Mouse (Mus musculus): ENCODE measurements around the gene Ndufs2. TPM values are rescaled to one million over a fixed set of nuclear protein-coding genes. Genes with fewer than 3 reads are reported as not detected.

Gene Ndufs2
- polyA plus RNA-seq, 1 experiment from 2014 or later: 210 TPM

- no peak for DNase-seq (ENCODE audit: low spot score)
- Histone ChIP-seq H3K27ac (replicated peaks) (no peak overlapping the region), H3K9ac (ENCODE audit: low read length) (no peak overlapping the region), H3K36me3 (ENCODE audit: control insufficient read depth, insufficient read depth, low read length) (peaks cover 14% of the 10 kb centered on the region), H3K27me3 (ENCODE audit: control insufficient read depth, insufficient read depth, low read length) (no peaks in the 10 kb centered on the region), H3K4me1 (replicated peaks; ENCODE audit: control insufficient read depth, insufficient read depth) (peaks cover 8% of the 10 kb centered on the region; the same call in 1 of the 2 replicates), H3K9me3 (ENCODE audit: control insufficient read depth, low read length) (no peaks in the 10 kb centered on the region), H3K4me3 (ENCODE audit: low read depth, low read length) (no peak overlapping the region), H3K4me2 (replicated peaks; ENCODE audit: low read depth) (no peak overlapping the region)
- ATAC-seq (ENCODE audit: low FRiP score, low TSS enrichment): no peak
- WGBS: 88% methylated on average over 15 of the region's 15 CpGs
- no peak for TF ChIP-seq CTCF (IDR thresholded peaks at IDR 0.05; ENCODE audit: low read depth)
- no peak for TF ChIP-seq EP300 (optimal IDR thresholded peaks at IDR 0.05)
These were observed 33.3 kb upstream of the Ndufs2 start for GRCm38 (mm10) chr1:171284491-171284890.

GRCm38 (mm10) chr1:171283188-171284160, 32.3 kb upstream of the Ndufs2 start:
- Histone ChIP-seq H3K36me3 (ENCODE audit: control insufficient read depth, insufficient read depth, low read length) (peaks cover 7% of the 10 kb centered on the region; the same call in 1 of the 2 replicates), H3K4me3 (ENCODE audit: low read depth, low read length) (no peak overlapping the region)
- 88% methylated on average over 18 of the region's 18 CpGs for WGBS

GRCm38 (mm10) chr1:171282086-171282805, 31.1 kb upstream of the Ndufs2 start:
- no peak for TF ChIP-seq CTCF (IDR thresholded peaks at IDR 0.05; ENCODE audit: low read depth)
- no peak for TF ChIP-seq EP300 (optimal IDR thresholded peaks at IDR 0.05)

More at GRCm38 (mm10) chr1:171283188-171284160, 32.3 kb upstream of the Ndufs2 start:
- no peak for ATAC-seq (ENCODE audit: low FRiP score, low TSS enrichment)
- Histone ChIP-seq H3K9me3 (ENCODE audit: control insufficient read depth, low read length) (no peaks in the 10 kb centered on the region), H3K4me2 (replicated peaks; ENCODE audit: low read depth) (no peak overlapping the region), H3K27me3 (ENCODE audit: control insufficient read depth, insufficient read depth, low read length) (no peaks in the 10 kb centered on the region), H3K27ac (replicated peaks) (no peak overlapping the region), H3K9ac (ENCODE audit: low read length) (no peak overlapping the region), H3K4me1 (replicated peaks; ENCODE audit: control insufficient read depth, insufficient read depth) (peaks cover 8% of the 10 kb centered on the region; the same call in 1 of the 2 replicates)
- TF ChIP-seq CTCF (IDR thresholded peaks at IDR 0.05; ENCODE audit: low read depth) (no peak), EP300 (optimal IDR thresholded peaks at IDR 0.05) (no peak)
- no peak for DNase-seq (ENCODE audit: low spot score)

GRCm38 (mm10) chr1:171281528-171281923, 30.3 kb upstream of the Ndufs2 start:
- no peaks in the 10 kb centered on the region for H3K27me3 ChIP-seq (ENCODE audit: control insufficient read depth, insufficient read depth, low read length)
- peak overlapping the region; percentile 77 for H3K4me2 ChIP-seq (replicated peaks; ENCODE audit: low read depth)
- peak overlapping the region; percentile 93 for H3K27ac ChIP-seq (replicated peaks)
- peaks cover 21% of the 10 kb centered on the region; the same call in 1 of the 2 replicates for H3K36me3 ChIP-seq (ENCODE audit: control insufficient read depth, insufficient read depth, low read length)
- no peaks in the 10 kb centered on the region for H3K9me3 ChIP-seq (ENCODE audit: control insufficient read depth, low read length)
- WGBS: 0% methylated on average over 10 of the region's 10 CpGs
- ATAC-seq (ENCODE audit: low FRiP score, low TSS enrichment): peak; percentile 55
- TF ChIP-seq EP300 (optimal IDR thresholded peaks at IDR 0.05) (no peak), CTCF (IDR thresholded peaks at IDR 0.05; ENCODE audit: low read depth) (peak; percentile 87)
- peak overlapping the region; percentile 72 for H3K9ac ChIP-seq (ENCODE audit: low read length)
- peak overlapping the region; percentile 62 for H3K4me3 ChIP-seq (ENCODE audit: low read depth, low read length)
- DNase-seq (ENCODE audit: low spot score): peak; percentile 81
- peaks cover 2% of the 10 kb centered on the region; the same call in 1 of the 2 replicates for H3K4me1 ChIP-seq (replicated peaks; ENCODE audit: control insufficient read depth, insufficient read depth)

More at GRCm38 (mm10) chr1:171282086-171282805, 31.1 kb upstream of the Ndufs2 start:
- H3K9me3 ChIP-seq (ENCODE audit: control insufficient read depth, low read length): no peaks in the 10 kb centered on the region
- no peak overlapping the region for H3K27ac ChIP-seq (replicated peaks)
- no peaks in the 10 kb centered on the region for H3K27me3 ChIP-seq (ENCODE audit: control insufficient read depth, insufficient read depth, low read length)
- H3K4me2 ChIP-seq (replicated peaks; ENCODE audit: low read depth): no peak overlapping the region
- 74% methylated on average over 18 of the region's 18 CpGs for WGBS
- no peak for DNase-seq (ENCODE audit: low spot score)
- no peak overlapping the region for H3K4me3 ChIP-seq (ENCODE audit: low read depth, low read length)
- H3K4me1 ChIP-seq (replicated peaks; ENCODE audit: control insufficient read depth, insufficient read depth): peaks cover 8% of the 10 kb centered on the region; the same call in 1 of the 2 replicates
- no peak for ATAC-seq (ENCODE audit: low FRiP score, low TSS enrichment)
- peak overlapping the region; percentile 72; the same call in 1 of the 2 replicates for H3K9ac ChIP-seq (ENCODE audit: low read length)
- H3K36me3 ChIP-seq (ENCODE audit: control insufficient read depth, insufficient read depth, low read length): peaks cover 14% of the 10 kb centered on the region; the same call in 1 of the 2 replicates

- DNase-seq (ENCODE audit: low spot score) (peak; percentile 91), ATAC-seq (ENCODE audit: low FRiP score, low TSS enrichment) (peak; percentile 98)
- Histone ChIP-seq H3K27me3 (ENCODE audit: control insufficient read depth, insufficient read depth, low read length) (no peaks in the 10 kb centered on the region), H3K9ac (ENCODE audit: low read length) (peak within 1 kb of the TSS; percentile 75), H3K27ac (replicated peaks) (peak within 1 kb of the TSS; percentile 93), H3K9me3 (ENCODE audit: control insufficient read depth, low read length) (no peaks in the 10 kb centered on the region), H3K4me2 (replicated peaks; ENCODE audit: low read depth) (peak within 1 kb of the TSS; percentile 87), H3K36me3 (ENCODE audit: control insufficient read depth, insufficient read depth, low read length) (peaks cover 26% of the 10 kb centered on the region), H3K4me1 (replicated peaks; ENCODE audit: control insufficient read depth, insufficient read depth) (0 out of 2 replicates have a peak, but pooled peaks cover 2% of the 10 kb centered on the region), H3K4me3 (ENCODE audit: low read depth, low read length) (peak within 1 kb of the TSS; percentile 62)
- TF ChIP-seq EP300 (optimal IDR thresholded peaks at IDR 0.05) (peak; percentile 63), CTCF (IDR thresholded peaks at IDR 0.05; ENCODE audit: low read depth) (no peak)
- 0% methylated on average over 26 of the region's 26 CpGs for WGBS
These were observed 29.8 kb upstream of the Ndufs2 start, which contains the start of gene Ppox for GRCm38 (mm10) chr1:171280916-171281527. Ppox (minus strand) TSS chr1:171281186.

All from stomach, postnatal 0 days (tissue).